Mouse (Mus musculus): ENCODE measurements around the gene B3galt4.
"Not testable (repeated sequence)": the region's sequence is repeated elsewhere in the genome, so short reads cannot be mapped to it uniquely, and the experiment has no call there.

Gene B3galt4

GRCm38 (mm10) chr17:33951021-33951946 is at the start of gene B3galt4:
Gene B3galt4 (minus strand): TSS chr17:33951488.
- DNase-seq: peak; percentile 79

GRCm38 (mm10) chr17:34000796-34001195 is 49.5 kb upstream of the B3galt4 start:
- not testable (repeated sequence) for DNase-seq

GRCm38 (mm10) chr17:34000150-34000537 is 48.9 kb upstream of the B3galt4 start, which contains the start of gene H2-K1:
Gene H2-K1 (minus strand): TSS chr17:34000347.
- peak; percentile 77 for DNase-seq

GRCm38 (mm10) chr17:33999341-34000149 is 48.3 kb upstream of the B3galt4 start:
- no peak for DNase-seq

- DNase-seq: not testable (repeated sequence)
Measured at GRCm38 (mm10) chr17:33998697-33999096, 47.4 kb upstream of the B3galt4 start.

GRCm38 (mm10) chr17:33997025-33997424 is 45.7 kb upstream of the B3galt4 start:
- DNase-seq: not testable (repeated sequence)

GRCm38 (mm10) chr17:33995651-33996050 is 44.4 kb upstream of the B3galt4 start:
- DNase-seq: no peak

- DNase-seq: no peak
Measured at GRCm38 (mm10) chr17:33994959-33995358, 43.7 kb upstream of the B3galt4 start.

- peak; percentile 39 for DNase-seq
Measured at GRCm38 (mm10) chr17:33991788-33992664, 40.7 kb upstream of the B3galt4 start.

- not testable (repeated sequence) for DNase-seq
Measured at GRCm38 (mm10) chr17:33982136-33982535, 30.8 kb upstream of the B3galt4 start.

- DNase-seq: peak; percentile 91
Measured at GRCm38 (mm10) chr17:33981192-33981909, 30.1 kb upstream of the B3galt4 start.

GRCm38 (mm10) chr17:33980181-33981035 is 29.1 kb upstream of the B3galt4 start:
- DNase-seq: no peak

GRCm38 (mm10) chr17:33979512-33980050 is 28.3 kb upstream of the B3galt4 start:
- DNase-seq: no peak

- DNase-seq: no peak
Measured at GRCm38 (mm10) chr17:33978631-33979031, 27.3 kb upstream of the B3galt4 start.

- no peak for DNase-seq
Measured at GRCm38 (mm10) chr17:33977861-33978557, 26.7 kb upstream of the B3galt4 start.

- DNase-seq: no peak
Measured at GRCm38 (mm10) chr17:33973572-33973971, 22.3 kb upstream of the B3galt4 start.

GRCm38 (mm10) chr17:33972691-33973090 is 21.4 kb upstream of the B3galt4 start:
- no peak for DNase-seq

- DNase-seq: no peak
Measured at GRCm38 (mm10) chr17:33969394-33969793, 18.1 kb upstream of the B3galt4 start.

- no peak for DNase-seq
Measured at GRCm38 (mm10) chr17:33968927-33969326, 17.6 kb upstream of the B3galt4 start.

GRCm38 (mm10) chr17:33968489-33968888 is 17.2 kb upstream of the B3galt4 start:
- peak; percentile 67 for DNase-seq

All from right cerebral cortex, adult 18-20 months (tissue).